Mouse (Mus musculus) telencephalon, adult 2 months (tissue): ENCODE results near the gene Pold3.
A peak's percentile ranks its signal among the peaks of the same experiment; 100 is the strongest.

Source experiments
- DNase-seq: peaks from one replicate; pipeline ENCODE4 v3.0.0-alpha.2; 2011; ENCODE audit warnings: low read depth, low spot score

The Pold3 gene

DNA sequence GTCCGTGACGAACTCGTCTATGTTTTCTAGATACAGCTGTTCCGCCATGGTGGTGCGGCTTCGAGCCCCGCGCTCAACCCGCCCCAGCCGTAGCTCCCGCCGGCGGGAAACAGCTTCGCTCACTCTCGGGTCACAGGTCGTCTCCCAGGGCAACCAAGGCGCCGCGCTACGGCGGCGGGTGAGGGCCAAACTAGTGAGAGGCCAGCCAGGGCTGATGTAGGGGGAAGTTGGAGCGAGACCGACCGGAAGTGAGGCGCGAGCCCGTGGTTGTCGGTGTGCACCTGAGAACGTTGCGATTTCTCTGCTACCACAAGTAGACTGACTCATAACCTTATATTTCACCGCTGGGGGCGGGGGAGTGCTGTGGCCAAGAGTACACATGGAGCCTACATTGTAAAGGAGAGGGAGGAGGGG lies at the start of gene Pold3:
Gene Pold3, minus strand, starts transcription at position 190 of the 414 bp plus-strand sequence.
- DNase-seq, result peak; percentile 93

- DNase-seq, result no peak
Observed at GRCm38 (mm10) chr7:100170756-100171155, 49.4 kb upstream of the Pold3 start.

GRCm38 (mm10) chr7:100168654-100169053 lies 47.3 kb upstream of the Pold3 start:
- DNase-seq, result no peak

- DNase-seq, result no peak
Observed at GRCm38 (mm10) chr7:100163506-100163905, 42.1 kb upstream of the Pold3 start.

DNA sequence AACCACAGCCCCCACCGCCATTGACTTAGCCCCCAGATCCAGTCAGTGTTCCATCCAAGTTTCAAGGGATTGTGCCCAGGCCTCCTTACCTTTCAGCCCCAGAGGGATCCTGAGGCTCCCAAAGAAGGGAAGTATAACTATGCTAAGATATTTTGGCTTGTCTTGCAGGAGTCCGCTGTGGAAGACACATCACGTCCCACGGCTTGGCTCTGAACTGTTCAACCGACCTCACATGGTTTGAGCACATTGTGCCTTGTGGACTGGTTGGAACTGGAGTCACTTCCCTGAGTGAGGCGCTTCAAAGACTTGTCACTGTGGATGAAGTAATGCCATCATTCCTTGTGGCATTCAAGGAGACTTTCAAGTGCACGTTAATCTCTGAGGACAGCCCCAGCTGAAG lies 38.6 kb upstream of the Pold3 start:
- DNase-seq, result no peak

DNA sequence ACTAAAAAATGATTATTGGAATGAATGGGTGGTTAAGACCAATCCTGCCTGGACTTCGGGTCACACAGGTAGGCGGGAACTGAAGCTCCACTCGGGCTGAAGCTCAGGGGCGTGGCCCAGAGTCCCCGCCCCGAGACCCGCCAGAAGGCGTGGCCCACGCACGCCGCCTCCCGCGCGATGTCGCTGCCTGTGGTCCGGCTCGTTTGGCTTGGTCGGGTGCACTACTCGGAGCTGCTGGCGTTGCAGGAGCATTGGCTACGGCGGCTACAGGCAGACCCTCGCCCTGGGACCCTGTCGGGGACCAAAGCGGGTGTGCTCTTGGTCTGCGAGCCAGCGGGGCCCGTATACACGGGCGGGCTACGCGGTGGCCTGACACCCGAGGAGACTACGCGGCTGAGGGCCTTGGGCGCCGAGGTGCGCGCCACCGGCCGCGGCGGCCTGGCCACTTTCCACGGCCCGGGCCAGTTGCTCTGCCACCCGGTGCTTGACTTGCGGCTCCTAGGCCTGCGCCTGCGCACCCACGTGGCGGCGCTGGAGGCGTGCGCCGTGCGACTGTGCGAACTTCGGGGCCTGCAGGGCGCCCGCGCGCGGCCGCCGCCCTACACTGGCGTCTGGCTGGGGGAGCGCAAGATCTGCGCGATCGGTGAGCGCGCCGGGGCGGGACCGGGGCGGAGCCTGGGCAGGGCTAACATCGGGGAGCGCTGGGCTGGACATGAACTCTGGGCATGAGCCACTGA lies 37.9 kb upstream of the Pold3 start, which contains the start of gene Lipt2:
Gene Lipt2, plus strand, starts transcription at position 173 of the 737 bp plus-strand sequence.
- DNase-seq, result peak; percentile 84

DNA sequence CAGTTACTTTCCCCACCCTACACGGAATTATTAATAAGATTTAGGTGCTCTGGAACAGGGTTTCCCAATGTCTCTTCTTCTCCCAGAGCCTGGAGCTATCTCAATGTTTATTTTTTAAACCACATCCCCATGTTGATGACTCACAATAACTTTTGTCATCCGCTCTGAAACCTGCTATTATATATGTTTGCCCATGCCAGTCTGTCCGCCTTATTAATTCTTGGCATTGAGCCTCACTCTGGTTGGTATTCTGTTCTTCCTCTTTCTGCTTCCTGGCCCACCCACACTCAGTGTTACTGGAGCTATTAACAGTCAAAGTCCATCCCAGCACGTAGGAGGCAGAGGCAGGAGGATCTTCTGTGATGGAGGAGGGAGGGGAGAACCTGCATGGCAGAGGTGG lies 36.3 kb upstream of the Pold3 start:
- DNase-seq, result no peak

GRCm38 (mm10) chr7:100150626-100151025 lies 29.3 kb upstream of the Pold3 start:
- no peak for DNase-seq

- DNase-seq, result no peak
Observed at GRCm38 (mm10) chr7:100150086-100150485, 28.7 kb upstream of the Pold3 start.

DNA sequence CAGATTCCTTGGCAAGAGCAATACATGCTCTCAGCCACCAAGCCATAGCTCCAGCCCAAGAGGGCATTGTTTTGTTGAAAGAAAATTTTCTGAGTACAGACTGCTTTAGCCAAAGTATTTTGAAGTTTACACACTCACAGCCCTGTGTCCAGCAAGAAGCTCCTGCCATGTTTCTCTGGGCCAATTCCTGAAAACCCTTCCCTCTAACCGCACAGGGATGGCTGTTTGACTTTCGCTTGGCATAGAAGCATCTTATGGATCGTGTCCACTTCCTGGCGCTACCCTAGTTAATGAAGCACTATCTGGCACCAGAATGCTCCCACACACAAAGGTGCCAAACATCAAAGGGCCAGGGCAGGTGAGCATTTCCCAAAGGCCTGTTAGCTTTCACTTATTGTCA lies 27.2 kb upstream of the Pold3 start:
- no peak for DNase-seq

DNA sequence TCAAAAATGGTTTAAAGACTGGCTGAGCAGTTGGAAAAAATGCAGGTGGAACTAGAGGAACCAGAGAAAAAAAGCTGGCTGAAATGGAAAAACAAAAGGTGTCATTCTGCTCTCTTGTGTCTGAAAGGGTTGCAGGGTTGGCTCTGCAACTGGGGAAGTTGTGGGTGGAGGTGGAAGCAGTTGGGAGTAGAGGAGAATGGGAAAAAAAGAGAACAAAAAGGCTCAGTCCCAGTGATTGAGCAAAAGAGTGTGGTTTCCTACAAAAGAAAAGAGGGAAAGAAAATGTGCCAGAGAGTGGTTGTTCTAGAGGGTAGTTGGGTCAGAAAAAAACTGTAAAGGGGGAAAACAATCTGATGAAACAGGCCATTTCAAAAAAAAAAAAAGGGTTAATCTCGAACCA lies 19.2 kb upstream of the Pold3 start:
- DNase-seq, result no peak

GRCm38 (mm10) chr7:100138075-100138474 lies 16.7 kb upstream of the Pold3 start:
- DNase-seq, result no peak

DNA sequence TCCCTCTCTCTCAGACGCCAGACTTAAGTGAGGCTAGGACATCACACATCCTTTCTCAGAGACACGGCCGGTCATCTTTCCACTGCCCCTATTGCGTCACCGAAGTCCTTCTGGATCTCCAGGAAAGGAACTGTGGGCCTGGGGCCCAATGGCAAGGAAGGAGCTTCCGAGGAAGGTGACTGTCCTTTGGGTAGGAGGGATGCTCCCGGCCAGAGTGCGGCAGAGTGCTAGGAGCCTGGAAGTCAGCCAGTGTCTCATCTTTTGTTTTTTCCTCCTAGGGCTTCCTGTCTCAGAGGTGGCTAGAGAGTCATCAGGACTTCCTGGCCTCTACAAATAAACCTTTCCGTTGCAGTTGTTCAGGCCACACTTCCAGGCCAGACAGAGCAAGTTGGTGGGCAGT lies 15.7 kb upstream of the Pold3 start:
- no peak for DNase-seq

- no peak for DNase-seq
Observed at GRCm38 (mm10) chr7:100132379-100132778, 11.0 kb upstream of the Pold3 start.

GRCm38 (mm10) chr7:100130592-100130991 lies 9.2 kb upstream of the Pold3 start:
- DNase-seq, result no peak

GRCm38 (mm10) chr7:100128262-100129041 lies 7.1 kb upstream of the Pold3 start:
- no peak for DNase-seq

GRCm38 (mm10) chr7:100126514-100126913 lies 5.1 kb upstream of the Pold3 start:
- DNase-seq, result no peak

DNA sequence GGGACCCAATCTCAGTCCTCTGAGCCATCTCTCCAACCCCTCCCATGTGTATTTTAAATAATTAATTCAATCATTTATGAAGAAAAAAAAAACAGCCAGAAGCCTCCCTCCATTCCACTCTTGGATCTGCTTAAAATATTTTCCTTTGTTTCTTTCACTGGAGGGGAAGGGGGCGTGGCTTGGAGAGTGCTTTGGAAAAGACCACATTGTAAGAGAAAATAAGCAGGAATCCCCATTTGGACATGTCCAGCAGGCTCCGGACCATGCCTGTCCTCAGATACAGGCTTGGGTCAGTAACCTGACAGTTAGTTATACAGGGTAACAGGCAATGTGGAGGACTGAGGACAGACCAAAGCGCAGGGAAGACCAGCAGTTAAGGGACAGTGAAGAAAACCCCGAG lies 3.8 kb upstream of the Pold3 start:
- DNase-seq, result no peak

- no peak for DNase-seq
Observed at GRCm38 (mm10) chr7:100124211-100124610, 2.8 kb upstream of the Pold3 start.

DNA sequence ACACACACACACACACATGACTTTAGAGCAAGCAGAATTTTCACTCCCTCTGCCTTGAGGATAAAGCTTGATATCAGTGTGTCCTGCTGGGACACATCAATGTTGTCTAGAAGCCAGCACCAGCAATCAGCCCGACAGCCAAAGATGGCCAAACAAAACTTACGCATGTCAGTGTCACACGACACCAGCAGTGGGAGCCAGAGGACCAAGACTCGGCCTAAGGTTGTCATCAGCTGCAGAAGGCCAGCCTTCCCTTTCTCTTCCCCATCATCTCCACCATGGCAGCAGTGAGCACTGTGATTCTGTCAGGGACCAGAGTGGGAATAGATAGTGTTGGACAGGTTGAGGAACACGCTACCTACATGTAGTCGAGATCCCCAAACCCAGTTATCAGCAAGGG lies 2.1 kb upstream of the Pold3 start:
- DNase-seq, result no peak

DNA sequence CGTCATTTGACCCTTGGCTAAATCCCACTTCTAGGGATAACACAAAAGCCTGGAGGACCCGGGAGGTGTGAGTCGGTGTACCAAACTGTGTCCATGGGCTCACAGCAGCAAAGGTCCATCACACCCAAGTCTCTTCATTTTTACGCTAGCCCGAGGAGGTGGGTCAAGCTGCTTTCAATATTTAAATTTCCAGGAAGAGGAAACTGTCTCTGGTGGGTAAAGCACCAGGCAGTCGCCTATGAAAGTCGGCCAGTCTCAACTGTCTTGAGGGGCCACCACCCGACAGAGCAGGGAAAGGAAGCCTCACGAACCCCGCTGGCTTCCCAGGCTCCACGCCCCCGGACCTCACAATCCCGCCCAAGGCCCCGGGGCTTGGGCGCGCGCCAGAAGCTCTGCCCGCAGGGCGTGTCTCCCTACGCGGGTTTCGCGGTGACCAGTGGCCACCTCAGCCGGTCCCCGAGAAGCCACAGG lies 539 bp downstream of the Pold3 start:
- DNase-seq, result no peak

DNA sequence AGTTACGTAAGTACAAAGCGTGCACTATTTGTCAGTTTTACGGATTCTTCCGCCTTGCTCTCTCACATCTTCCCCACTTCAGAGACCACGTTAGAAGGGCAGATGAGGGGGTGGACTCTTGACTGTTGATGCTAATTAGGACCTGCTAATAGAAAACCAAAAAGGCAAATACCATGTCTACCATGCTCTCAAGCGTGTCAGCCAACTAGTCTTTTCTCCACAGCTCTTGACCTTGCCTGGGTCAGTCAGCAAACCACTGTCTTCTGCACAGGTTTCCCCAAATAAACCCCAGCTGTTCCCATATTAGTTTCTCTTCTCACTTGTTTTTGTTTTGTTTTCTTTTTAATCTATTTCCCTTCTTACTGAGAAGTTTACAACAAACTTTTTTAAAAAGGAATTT lies 7.1 kb downstream of the Pold3 start:
- DNase-seq, result no peak

DNA sequence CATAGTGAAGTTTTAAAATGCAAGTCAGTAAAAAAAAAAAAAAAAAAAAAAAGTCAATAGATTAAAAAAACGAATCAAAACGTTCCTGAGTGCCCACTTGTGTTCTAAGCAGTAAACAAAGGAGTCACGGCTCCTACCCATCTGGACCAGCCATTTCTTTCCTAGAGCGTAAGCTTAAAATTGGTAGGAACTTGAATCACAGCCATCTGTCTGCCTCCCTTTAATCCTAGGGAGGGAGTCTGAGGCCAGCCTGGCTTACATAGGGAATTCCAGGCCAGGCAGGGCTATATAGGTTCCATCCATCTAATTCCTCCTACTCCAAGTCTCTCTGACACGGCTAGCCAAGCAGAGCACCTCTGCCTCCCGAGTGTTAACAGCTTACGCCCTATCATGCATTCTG lies 7.5 kb downstream of the Pold3 start:
- DNase-seq, result no peak
